Mouse (Mus musculus) heart, embryonic 13.5 days (tissue): ENCODE measurements around the gene Polr1b. TPM values are rescaled to one million over a fixed set of nuclear protein-coding genes. Genes with fewer than 3 reads are reported as not detected.

Source experiments
- ATAC-seq: fragments of 200-750 bp; cut with Nextera tagmentation; 2 replicates; pipeline ENCODE4 v1.8.0; 2017; ENCODE audit warnings: moderate TSS enrichment; ENCODE audit not compliant: insufficient number of reproducible peaks, low FRiP score, low TSS enrichment; ENCODE audit errors: extremely low read depth
- H3K27ac ChIP-seq: fragments of 300-500 bp; sonication (generic); replicated peaks from 2 replicates; pipeline ENCODE4 v1.5.1; 2015; ENCODE audit warnings: moderate library complexity, mild to moderate bottlenecking, inconsistent platforms
- H3K27me3 ChIP-seq: fragments of 300-500 bp; sonication (generic); replicated peaks from 2 replicates; pipeline ENCODE4 v1.6.1; 2015; ENCODE audit warnings: mild to moderate bottlenecking, inconsistent platforms
- H3K36me3 ChIP-seq: fragments of 300-500 bp; sonication (generic); 2 replicates; pipeline ENCODE4 v1.6.1; 2015; ENCODE audit warnings: mild to moderate bottlenecking, inconsistent platforms
- H3K4me1 ChIP-seq: fragments of 300-500 bp; sonication (generic); 2 replicates; pipeline ENCODE4 v1.6.1; 2015; ENCODE audit warnings: inconsistent platforms
- H3K4me2 ChIP-seq: fragments of 300-500 bp; sonication (generic); 2 replicates; pipeline ENCODE4 v1.6.1; 2015; ENCODE audit warnings: inconsistent platforms, mild to moderate bottlenecking, moderate library complexity
- H3K4me3 ChIP-seq: fragments of 300-500 bp; sonication (generic); 2 replicates; pipeline ENCODE4 v1.5.1; 2015; ENCODE audit warnings: moderate library complexity, mild to moderate bottlenecking, inconsistent platforms
- H3K9ac ChIP-seq: fragments of 300-500 bp; sonication (generic); 2 replicates; pipeline ENCODE4 v1.6.1; 2015; ENCODE audit warnings: inconsistent platforms, mild to moderate bottlenecking, moderate library complexity
- H3K9me3 ChIP-seq: fragments of 300-500 bp; sonication (generic); 2 replicates; pipeline ENCODE4 v1.6.1; 2016; ENCODE audit warnings: inconsistent platforms
- WGBS: fragments of 180-500 bp; shearing (Covaris S2); methylation state at CpG from one replicate; pipeline ENCODE4 v1.1.7; 2015; ENCODE audit warnings: mixed read lengths; 5-methylcytosine and 5-hydroxymethylcytosine counted together
- polyA plus RNA-seq: library from polyadenylated mRNA; unstranded; fragments of >200 nt; fragmentation: Nextera tagmentation; extraction: Ambion mirVana; gene quantifications from 2 replicates; pipeline ENCODE4 v1.2.1, GENCODE M21; 2015

Gene Polr1b
- polyA plus RNA-seq, 1 experiment from 2014 or later = 16.7 TPM

- H3K27me3 ChIP-seq = no peaks in the 10 kb centered on the region
- H3K27ac ChIP-seq = no peak overlapping the region
- H3K9ac ChIP-seq = no peak overlapping the region
- no peak for ATAC-seq
- H3K4me1 ChIP-seq = no peaks in the 10 kb centered on the region
- 90% methylated on average over 12 of the region's 12 CpGs for WGBS
- H3K4me3 ChIP-seq = no peak overlapping the region
- no peaks in the 10 kb centered on the region for H3K9me3 ChIP-seq
- H3K4me2 ChIP-seq = no peak overlapping the region
- H3K36me3 ChIP-seq = peaks cover 99% of the 10 kb centered on the region
These were observed 17.3 kb downstream of the Polr1b start for GRCm38 (mm10) chr2:129118061-129118460.

- 97% methylated on average over 8 of the region's 8 CpGs for WGBS
- Histone ChIP-seq H3K36me3 (peaks cover 99% of the 10 kb centered on the region), H3K27me3 (no peaks in the 10 kb centered on the region), H3K9me3 (no peaks in the 10 kb centered on the region), H3K4me3 (no peak overlapping the region), H3K4me1 (no peaks in the 10 kb centered on the region), H3K4me2 (no peak overlapping the region), H3K9ac (no peak overlapping the region), H3K27ac (no peak overlapping the region)
- no peak for ATAC-seq
These were observed 21.2 kb downstream of the Polr1b start for GRCm38 (mm10) chr2:129121986-129122385.

DNA sequence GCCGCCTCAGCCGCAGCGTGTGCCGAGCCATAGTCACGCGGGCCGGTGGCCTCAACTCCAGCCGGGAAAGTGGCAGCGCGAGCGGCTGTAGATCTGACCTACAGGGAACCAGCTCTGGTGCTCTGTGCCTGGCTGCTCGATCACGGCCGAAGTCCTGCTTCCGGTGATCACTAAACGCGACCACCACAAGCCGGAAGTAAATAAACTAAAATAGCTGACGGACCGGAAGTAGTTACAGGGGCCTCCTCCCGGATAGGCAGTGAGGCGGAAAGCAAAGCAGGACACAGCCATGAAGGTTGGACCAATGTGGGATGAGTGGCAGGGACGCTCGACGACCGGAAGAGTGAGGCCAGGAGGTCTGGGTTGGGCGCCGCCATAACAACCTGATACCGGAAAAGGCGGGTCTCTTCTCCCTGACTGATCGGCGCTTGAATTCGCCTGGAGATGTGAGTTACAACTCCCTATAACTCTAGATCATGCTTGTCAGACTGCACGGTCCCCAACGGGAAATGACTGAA, 28.7 kb downstream of the Polr1b start, which contains the start of gene Chchd5:
Gene Chchd5, plus strand, starts transcription at position 289 of the 518 bp plus-strand sequence.
- H3K4me1 ChIP-seq = peaks cover 23% of the 10 kb centered on the region
- H3K4me2 ChIP-seq = peak within 1 kb of the TSS; percentile 89
- peak within 1 kb of the TSS; percentile 95 for H3K27ac ChIP-seq
- H3K4me3 ChIP-seq = peak within 1 kb of the TSS; percentile 79
- peaks cover 8% of the 10 kb centered on the region; the same call in 1 of the 2 replicates for H3K9me3 ChIP-seq
- H3K9ac ChIP-seq = peak within 1 kb of the TSS; percentile 90
- peak; percentile 96 for ATAC-seq
- no peaks in the 10 kb centered on the region for H3K27me3 ChIP-seq
- H3K36me3 ChIP-seq = peaks cover 63% of the 10 kb centered on the region
- WGBS = under 1% methylated on average over 35 of the region's 35 CpGs

DNA sequence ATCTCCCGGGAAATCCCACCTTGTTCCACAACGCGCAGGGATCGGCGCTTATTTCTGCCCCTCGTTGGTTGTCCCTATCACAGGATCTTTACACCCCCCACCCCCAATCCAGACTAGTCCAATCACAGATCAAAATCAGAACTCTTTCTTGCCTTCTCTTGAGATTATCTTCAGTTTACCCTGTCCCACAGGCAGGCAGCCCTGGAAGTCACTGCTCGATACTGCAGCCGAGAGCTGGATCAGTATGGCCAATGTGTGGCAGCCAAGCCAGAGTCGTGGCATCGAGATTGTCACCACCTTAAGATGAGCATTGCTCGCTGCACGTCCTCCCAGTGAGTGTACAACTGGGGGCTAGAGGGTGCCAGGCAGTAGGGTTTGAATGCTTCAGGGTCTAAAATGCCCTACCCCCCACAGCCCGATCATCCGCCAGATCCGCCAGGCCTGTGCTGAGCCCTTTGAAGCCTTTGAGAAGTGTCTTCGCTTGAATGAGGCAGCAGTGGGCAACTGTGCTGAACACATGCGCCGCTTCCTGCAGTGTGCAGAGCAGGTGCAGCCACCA, 29.3 kb downstream of the Polr1b start:
- H3K27me3 ChIP-seq = no peaks in the 10 kb centered on the region
- peak overlapping the region; percentile 89 for H3K4me2 ChIP-seq
- ATAC-seq = no peak
- peak overlapping the region; percentile 79 for H3K4me3 ChIP-seq
- H3K36me3 ChIP-seq = peaks cover 57% of the 10 kb centered on the region
- peak overlapping the region; percentile 95 for H3K27ac ChIP-seq
- H3K9me3 ChIP-seq = peaks cover 8% of the 10 kb centered on the region; the same call in 1 of the 2 replicates
- WGBS = 33% methylated on average over 18 of the region's 18 CpGs
- peak overlapping the region; percentile 82 for H3K9ac ChIP-seq
- H3K4me1 ChIP-seq = peaks cover 23% of the 10 kb centered on the region

GRCm38 (mm10) chr2:129130776-129131175, 30.0 kb downstream of the Polr1b start:
- ATAC-seq = no peak
- peaks cover 50% of the 10 kb centered on the region for H3K36me3 ChIP-seq
- WGBS = 94% methylated on average over 2 of the region's 2 CpGs
- peak overlapping the region; percentile 95; the same call in 1 of the 2 replicates for H3K27ac ChIP-seq
- peak overlapping the region; percentile 89 for H3K4me2 ChIP-seq
- peak overlapping the region; percentile 79 for H3K4me3 ChIP-seq
- no peak overlapping the region for H3K9ac ChIP-seq
- peaks cover 23% of the 10 kb centered on the region for H3K4me1 ChIP-seq
- H3K27me3 ChIP-seq = no peaks in the 10 kb centered on the region
- peaks cover 8% of the 10 kb centered on the region; the same call in 1 of the 2 replicates for H3K9me3 ChIP-seq

- Histone ChIP-seq H3K36me3 (peaks cover 36% of the 10 kb centered on the region), H3K4me3 (no peak overlapping the region), H3K4me1 (peaks cover 23% of the 10 kb centered on the region), H3K4me2 (no peak overlapping the region), H3K9me3 (peaks cover 8% of the 10 kb centered on the region; the same call in 1 of the 2 replicates), H3K27ac (no peak overlapping the region), H3K9ac (no peak overlapping the region), H3K27me3 (no peaks in the 10 kb centered on the region)
- ATAC-seq = no peak
- 92% methylated on average over 7 of the region's 7 CpGs for WGBS
These were observed 31.4 kb downstream of the Polr1b start for GRCm38 (mm10) chr2:129132231-129132630.

- H3K36me3 ChIP-seq = peaks cover 26% of the 10 kb centered on the region
- peaks cover 8% of the 10 kb centered on the region; the same call in 1 of the 2 replicates for H3K9me3 ChIP-seq
- no peak overlapping the region for H3K4me3 ChIP-seq
- no peak for ATAC-seq
- H3K27me3 ChIP-seq = no peaks in the 10 kb centered on the region
- H3K9ac ChIP-seq = no peak overlapping the region
- WGBS = 92% methylated on average over 14 of the region's 14 CpGs
- peaks cover 23% of the 10 kb centered on the region for H3K4me1 ChIP-seq
- no peak overlapping the region for H3K4me2 ChIP-seq
- no peak overlapping the region for H3K27ac ChIP-seq
These were observed 32.4 kb downstream of the Polr1b start for GRCm38 (mm10) chr2:129133006-129133805.

DNA sequence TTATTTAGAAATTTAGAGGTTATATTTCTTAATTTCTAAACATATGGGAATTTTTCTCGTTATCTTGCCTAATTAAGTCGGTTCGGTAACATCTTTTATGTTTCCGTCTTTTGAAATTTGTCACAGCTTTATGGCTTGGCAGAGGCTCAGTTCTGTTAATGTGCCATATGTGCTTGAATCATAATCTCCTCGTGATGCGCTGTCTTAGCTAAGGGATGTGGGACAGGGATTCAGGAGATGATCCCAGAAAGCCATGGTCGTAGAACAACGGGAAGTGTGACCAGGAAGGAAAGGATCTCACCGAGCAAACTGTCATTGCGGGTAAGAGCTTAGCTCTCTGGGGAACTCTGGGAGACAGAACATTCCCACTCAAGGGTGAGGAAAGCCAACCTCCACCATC, 39.1 kb downstream of the Polr1b start:
- Histone ChIP-seq H3K9me3 (no peaks in the 10 kb centered on the region), H3K27me3 (no peaks in the 10 kb centered on the region), H3K4me2 (no peak overlapping the region), H3K4me1 (no peaks in the 10 kb centered on the region), H3K27ac (no peak overlapping the region), H3K9ac (no peak overlapping the region), H3K4me3 (no peak overlapping the region), H3K36me3 (no peaks in the 10 kb centered on the region)
- ATAC-seq = no peak
- 83% methylated on average over 10 of the region's 10 CpGs for WGBS

- Histone ChIP-seq H3K27ac (no peak overlapping the region), H3K4me1 (no peaks in the 10 kb centered on the region), H3K36me3 (no peaks in the 10 kb centered on the region), H3K9ac (no peak overlapping the region), H3K9me3 (no peaks in the 10 kb centered on the region), H3K4me3 (no peak overlapping the region), H3K27me3 (no peaks in the 10 kb centered on the region), H3K4me2 (no peak overlapping the region)
- no peak for ATAC-seq
- WGBS = 56% methylated on average over 2 of the region's 2 CpGs
These were observed 48.0 kb downstream of the Polr1b start for GRCm38 (mm10) chr2:129148836-129149235.

DNA sequence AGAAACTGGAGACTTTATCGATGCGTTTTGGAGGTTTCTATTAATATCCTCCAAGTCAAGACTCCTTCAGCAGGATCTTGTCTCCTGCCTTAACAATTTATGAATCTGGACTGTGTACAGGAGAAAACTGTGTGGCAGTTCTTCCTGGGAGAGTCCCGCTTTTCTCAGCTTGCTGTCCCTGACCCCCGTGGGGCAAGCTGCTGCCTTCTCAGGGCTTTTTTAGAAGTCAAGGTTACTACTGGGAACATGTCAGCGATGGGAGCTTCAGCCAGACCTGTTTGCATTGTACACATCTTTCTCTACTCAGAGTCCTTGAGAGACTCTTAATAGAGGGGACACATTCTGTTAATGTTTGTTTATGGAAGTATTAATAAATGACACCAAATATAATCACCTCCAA, 49.6 kb downstream of the Polr1b start:
- H3K27me3 ChIP-seq = no peaks in the 10 kb centered on the region
- H3K4me1 ChIP-seq = no peaks in the 10 kb centered on the region
- WGBS = 75% methylated on average over 5 of the region's 5 CpGs
- H3K9ac ChIP-seq = no peak overlapping the region
- no peak overlapping the region for H3K4me3 ChIP-seq
- H3K9me3 ChIP-seq = no peaks in the 10 kb centered on the region
- ATAC-seq = no peak
- no peaks in the 10 kb centered on the region for H3K36me3 ChIP-seq
- no peak overlapping the region for H3K4me2 ChIP-seq
- no peak overlapping the region for H3K27ac ChIP-seq

DNA sequence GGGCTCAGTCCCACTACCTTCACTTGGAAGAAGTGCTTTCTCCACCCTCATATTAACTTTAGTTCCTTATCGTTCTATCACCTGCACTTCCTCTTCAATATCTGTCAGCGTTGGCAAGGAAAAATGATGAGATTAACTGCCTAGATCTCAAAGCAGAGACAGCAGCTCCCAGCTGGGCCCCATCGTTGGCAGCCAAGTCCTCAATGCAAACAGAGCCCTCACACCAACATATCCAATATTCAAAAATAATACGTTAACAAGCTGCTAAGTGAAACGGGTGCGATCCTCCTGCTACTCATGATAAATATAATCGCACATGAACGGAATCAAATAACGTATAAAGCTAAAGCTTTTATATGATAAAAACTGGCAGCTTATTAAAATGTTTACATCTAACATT, 50.3 kb downstream of the Polr1b start:
- ATAC-seq = no peak
- Histone ChIP-seq H3K9ac (no peak overlapping the region), H3K4me2 (no peak overlapping the region), H3K9me3 (no peaks in the 10 kb centered on the region), H3K27me3 (no peaks in the 10 kb centered on the region), H3K4me3 (no peak overlapping the region), H3K36me3 (no peaks in the 10 kb centered on the region), H3K27ac (no peak overlapping the region), H3K4me1 (no peaks in the 10 kb centered on the region)
- WGBS = 80% methylated on average over 9 of the region's 9 CpGs
